Mouse (Mus musculus): ENCODE data around the gene Cisd3. TPM values are rescaled to one million over a fixed set of nuclear protein-coding genes. Genes with fewer than 3 reads are reported as not detected.

The Cisd3 gene
- polyA plus RNA-seq, 1 experiment from 2014 or later: 14.7 TPM

- no peak overlapping the region for H3K4me2 ChIP-seq
- H3K27ac ChIP-seq: no peak overlapping the region
- no peaks in the 10 kb centered on the region for H3K9me3 ChIP-seq (replicated peaks)
- H3K4me3 ChIP-seq: no peak overlapping the region
- H3K27me3 ChIP-seq (replicated peaks): peaks cover 43% of the 10 kb centered on the region
- ATAC-seq: no peak
- H3K36me3 ChIP-seq: peaks cover 14% of the 10 kb centered on the region
- 61% methylated on average over 8 of the region's 9 CpGs for WGBS (ENCODE audit: insufficient replicate concordance)
- H3K4me1 ChIP-seq: peaks cover 59% of the 10 kb centered on the region
- H3K9ac ChIP-seq: no peak overlapping the region
Observed at GRCm38 (mm10) chr11:97695712-97696401, 10.2 kb downstream of the Cisd3 start.

DNA sequence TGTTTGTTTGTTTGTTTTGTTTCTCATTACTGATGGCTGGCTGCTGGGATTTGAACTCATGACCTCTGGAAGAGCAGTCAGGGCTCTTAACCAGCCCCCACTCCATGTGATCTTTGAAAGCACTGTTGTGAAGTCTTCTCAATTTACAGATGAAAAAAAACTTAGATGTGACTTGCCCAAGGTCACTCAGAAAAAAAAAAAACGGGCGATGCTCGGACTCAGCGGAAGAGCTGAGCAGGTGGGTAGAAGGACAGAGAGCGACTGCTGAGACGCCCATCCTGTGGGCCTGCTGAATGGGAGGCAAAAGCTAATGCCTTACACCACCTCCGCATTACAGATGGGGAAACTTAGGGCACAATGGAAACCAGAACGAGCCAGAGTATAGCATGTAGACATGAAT, 11.0 kb downstream of the Cisd3 start:
- no peak overlapping the region for H3K4me3 ChIP-seq
- no peak overlapping the region for H3K9ac ChIP-seq
- 77% methylated on average over 8 of the region's 8 CpGs for WGBS (ENCODE audit: insufficient replicate concordance)
- H3K4me1 ChIP-seq: peaks cover 67% of the 10 kb centered on the region
- H3K36me3 ChIP-seq: peaks cover 6% of the 10 kb centered on the region; the same call in 1 of the 2 replicates
- H3K27me3 ChIP-seq (replicated peaks): peaks cover 51% of the 10 kb centered on the region
- no peak for ATAC-seq
- no peaks in the 10 kb centered on the region for H3K9me3 ChIP-seq (replicated peaks)
- no peak overlapping the region for H3K27ac ChIP-seq
- no peak overlapping the region for H3K4me2 ChIP-seq

DNA sequence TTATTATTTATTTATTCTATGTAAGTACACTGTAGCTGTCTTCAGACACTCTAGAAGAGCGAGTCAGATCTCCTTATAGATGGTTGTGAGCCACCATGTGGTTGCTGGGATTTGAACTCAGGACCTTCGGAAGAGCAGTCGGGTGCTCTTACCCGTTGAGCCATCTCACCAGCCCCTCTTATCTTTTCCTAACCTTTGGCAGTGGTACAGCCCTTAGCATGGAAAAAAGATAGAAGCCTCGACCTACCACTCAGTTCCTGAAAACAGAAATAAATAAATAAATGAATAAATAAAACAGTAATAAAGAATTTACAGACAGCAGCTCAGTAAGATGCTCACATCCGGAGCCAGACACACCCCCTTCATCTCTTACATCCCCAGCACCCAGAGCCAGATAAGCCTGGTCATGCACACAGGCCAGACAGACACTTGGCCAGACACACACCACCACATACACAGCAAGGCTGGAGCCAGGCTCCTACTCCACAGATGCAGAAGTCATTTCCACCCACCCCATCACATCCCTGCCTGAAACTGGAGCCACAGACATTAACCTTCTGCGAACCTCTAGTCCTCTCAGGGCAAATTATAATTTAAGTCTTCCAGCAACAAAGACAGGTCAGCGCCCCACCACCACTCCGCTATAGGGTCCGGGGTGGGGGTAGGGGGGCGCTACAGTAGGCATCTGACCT, 11.7 kb downstream of the Cisd3 start:
- Histone ChIP-seq H3K9me3 (replicated peaks) (no peaks in the 10 kb centered on the region), H3K27me3 (replicated peaks) (peaks cover 56% of the 10 kb centered on the region), H3K4me1 (peaks cover 72% of the 10 kb centered on the region), H3K4me3 (peak overlapping the region; percentile 64; the same call in 1 of the 2 replicates), H3K36me3 (no peaks in the 10 kb centered on the region), H3K9ac (no peak overlapping the region), H3K27ac (no peak overlapping the region), H3K4me2 (peak overlapping the region; percentile 96)
- 62% methylated on average over 11 of the region's 11 CpGs for WGBS (ENCODE audit: insufficient replicate concordance)
- no peak for ATAC-seq

- no peak for ATAC-seq
- Histone ChIP-seq H3K4me3 (peak overlapping the region; percentile 64), H3K9ac (peak overlapping the region; percentile 72), H3K27ac (peak overlapping the region; percentile 51; the same call in 1 of the 2 replicates), H3K36me3 (no peaks in the 10 kb centered on the region), H3K27me3 (replicated peaks) (peaks cover 56% of the 10 kb centered on the region), H3K4me2 (peak overlapping the region; percentile 96), H3K9me3 (replicated peaks) (no peaks in the 10 kb centered on the region), H3K4me1 (peaks cover 72% of the 10 kb centered on the region)
- 18% methylated on average over 14 of the region's 14 CpGs for WGBS (ENCODE audit: insufficient replicate concordance)
Observed at GRCm38 (mm10) chr11:97697891-97698529, 12.4 kb downstream of the Cisd3 start.

DNA sequence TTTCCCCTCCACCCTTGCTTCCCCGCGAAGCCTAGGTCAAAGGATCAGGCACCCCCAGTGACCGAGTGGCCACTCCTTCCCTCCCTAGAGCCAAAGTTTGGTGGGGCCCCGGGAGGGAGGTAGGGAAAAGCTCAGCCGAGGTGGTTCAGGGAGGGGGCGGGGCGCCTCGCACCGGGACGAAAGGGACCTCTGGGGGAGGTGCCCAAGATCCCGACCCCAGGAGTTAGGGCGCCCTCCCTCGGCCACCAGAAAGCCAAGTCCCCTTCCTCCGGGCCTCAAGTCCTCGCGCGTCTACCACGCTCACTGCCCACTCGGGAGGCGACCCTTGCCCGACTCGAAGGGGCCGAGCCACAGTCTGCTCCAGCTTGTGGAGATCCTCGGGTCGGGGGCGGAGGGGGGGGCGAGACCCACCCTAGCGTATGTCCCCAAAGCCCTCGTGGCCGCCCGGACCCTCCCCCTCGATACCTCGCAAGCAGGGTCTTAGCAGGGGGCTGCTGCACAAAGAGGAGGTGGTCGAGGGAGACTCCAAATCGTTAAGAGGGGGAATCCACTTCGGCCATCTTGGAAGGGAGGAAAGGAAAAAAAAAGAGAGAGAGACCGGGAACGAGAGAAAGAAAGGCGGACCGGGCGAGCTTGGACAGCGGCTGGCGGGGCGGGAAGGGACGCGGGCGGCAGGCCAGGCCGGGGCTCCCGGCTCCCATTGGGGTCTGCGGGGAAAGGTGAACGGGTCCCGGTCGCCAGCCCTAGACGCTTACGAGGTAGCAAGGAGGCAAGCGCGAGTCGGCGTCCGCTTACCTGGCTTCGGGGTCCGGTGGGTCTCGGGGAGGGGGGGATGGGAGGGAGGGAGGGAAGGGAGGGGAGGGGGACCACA, 13.3 kb downstream of the Cisd3 start:
- no peaks in the 10 kb centered on the region for H3K36me3 ChIP-seq
- ATAC-seq: no peak
- H3K4me3 ChIP-seq: peak overlapping the region; percentile 64
- H3K9me3 ChIP-seq (replicated peaks): no peaks in the 10 kb centered on the region
- H3K9ac ChIP-seq: peak overlapping the region; percentile 72
- H3K27ac ChIP-seq: peak overlapping the region; percentile 76
- peaks cover 56% of the 10 kb centered on the region for H3K27me3 ChIP-seq (replicated peaks)
- WGBS (ENCODE audit: insufficient replicate concordance): under 1% methylated on average over 63 of the region's 63 CpGs
- H3K4me2 ChIP-seq: peak overlapping the region; percentile 96
- peaks cover 76% of the 10 kb centered on the region for H3K4me1 ChIP-seq

DNA sequence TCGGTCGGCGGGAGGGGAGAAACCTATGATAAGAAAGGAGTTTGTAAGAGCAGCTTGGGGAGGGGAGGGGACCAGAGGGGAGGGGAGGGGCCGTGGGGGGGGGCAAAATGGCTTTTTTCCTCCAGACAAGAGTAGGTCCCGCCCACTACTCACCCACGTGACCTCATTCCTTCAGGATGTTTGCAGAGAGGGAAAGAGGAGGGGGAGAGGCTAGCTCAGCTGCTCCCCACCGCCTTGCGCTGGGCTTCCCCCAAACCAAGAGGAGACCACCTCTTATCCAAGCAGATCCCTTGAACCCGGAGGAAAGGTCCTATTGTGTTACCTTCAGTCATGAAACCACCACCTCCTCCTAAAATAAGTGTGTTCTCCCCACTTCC, 14.0 kb downstream of the Cisd3 start:
- WGBS (ENCODE audit: insufficient replicate concordance): 0% methylated on average over 5 of the region's 9 CpGs
- Histone ChIP-seq H3K4me3 (peak overlapping the region; percentile 64), H3K27me3 (replicated peaks) (peaks cover 56% of the 10 kb centered on the region), H3K4me1 (peaks cover 79% of the 10 kb centered on the region), H3K9me3 (replicated peaks) (no peaks in the 10 kb centered on the region), H3K36me3 (peaks cover 4% of the 10 kb centered on the region; the same call in 1 of the 2 replicates), H3K4me2 (peak overlapping the region; percentile 96), H3K9ac (peak overlapping the region; percentile 72), H3K27ac (peak overlapping the region; percentile 76)
- ATAC-seq: no peak

DNA sequence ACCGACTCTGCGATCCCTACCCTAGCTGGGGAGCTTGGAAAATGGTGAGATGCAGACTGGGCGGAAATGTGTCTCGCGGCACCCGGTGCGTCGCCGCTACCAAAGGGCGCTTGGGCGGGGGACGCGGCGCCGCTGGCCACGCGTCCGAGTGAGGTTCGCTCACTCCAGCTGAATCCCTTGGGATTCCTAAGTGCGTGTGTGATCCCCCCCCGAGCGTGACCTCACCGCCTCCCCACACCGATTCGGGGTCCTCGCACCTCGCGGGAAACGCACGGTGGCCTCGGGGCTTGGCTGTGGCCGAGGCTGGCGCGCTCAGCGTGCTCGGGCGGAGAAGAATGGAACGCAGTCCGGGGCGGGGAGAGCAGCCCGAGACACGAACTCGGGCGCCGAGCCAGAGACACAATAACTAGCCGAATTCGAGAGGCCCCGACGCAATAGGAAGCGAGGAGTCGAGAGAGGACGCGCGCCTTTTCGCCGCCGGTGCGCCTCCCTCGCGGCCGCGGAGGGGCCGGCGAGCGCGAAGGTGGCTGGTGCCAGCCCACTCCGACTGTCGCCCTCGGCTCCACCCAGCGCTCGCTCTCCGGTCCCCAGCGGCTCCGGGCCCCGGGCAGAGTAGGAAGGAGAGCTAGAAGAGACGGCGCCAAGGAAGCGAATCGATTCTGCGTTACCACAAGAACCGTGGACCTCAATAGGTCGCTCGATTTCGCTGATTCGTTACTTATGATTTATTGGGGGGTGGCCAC, 14.5 kb downstream of the Cisd3 start, which contains the start of gene Pcgf2:
Pcgf2 (minus strand) TSS at position 495 of the 743 bp plus-strand sequence.
- peak within 1 kb of the TSS; percentile 96 for H3K4me2 ChIP-seq
- peaks cover 10% of the 10 kb centered on the region; the same call in 1 of the 2 replicates for H3K36me3 ChIP-seq
- H3K27me3 ChIP-seq (replicated peaks): peaks cover 54% of the 10 kb centered on the region
- H3K27ac ChIP-seq: peak within 1 kb of the TSS; percentile 76
- peak within 1 kb of the TSS; percentile 72 for H3K9ac ChIP-seq
- peak within 1 kb of the TSS; percentile 64 for H3K4me3 ChIP-seq
- under 1% methylated on average over 85 of the region's 85 CpGs for WGBS (ENCODE audit: insufficient replicate concordance)
- H3K9me3 ChIP-seq (replicated peaks): no peaks in the 10 kb centered on the region
- H3K4me1 ChIP-seq: peaks cover 79% of the 10 kb centered on the region
- no peak for ATAC-seq

- WGBS (ENCODE audit: insufficient replicate concordance): 18% methylated on average over 30 of the region's 30 CpGs
- H3K9ac ChIP-seq: peak overlapping the region; percentile 72
- no peak for ATAC-seq
Observed at GRCm38 (mm10) chr11:97700746-97701580, 15.3 kb downstream of the Cisd3 start.

GRCm38 (mm10) chr11:97701581-97702392, 16.2 kb downstream of the Cisd3 start:
- Histone ChIP-seq H3K9me3 (replicated peaks) (no peaks in the 10 kb centered on the region), H3K4me2 (peak overlapping the region; percentile 96), H3K36me3 (peaks cover 26% of the 10 kb centered on the region), H3K4me3 (peak overlapping the region; percentile 89), H3K27ac (no peak overlapping the region), H3K9ac (peak overlapping the region; percentile 75; the same call in 1 of the 2 replicates), H3K27me3 (replicated peaks) (peaks cover 48% of the 10 kb centered on the region), H3K4me1 (peaks cover 70% of the 10 kb centered on the region)
- no peak for ATAC-seq
- WGBS (ENCODE audit: insufficient replicate concordance): 35% methylated on average over 15 of the region's 15 CpGs

More at GRCm38 (mm10) chr11:97700746-97701580, 15.3 kb downstream of the Cisd3 start:
- Histone ChIP-seq H3K4me3 (peak overlapping the region; percentile 64), H3K27me3 (replicated peaks) (peaks cover 48% of the 10 kb centered on the region), H3K9me3 (replicated peaks) (no peaks in the 10 kb centered on the region), H3K27ac (peak overlapping the region; percentile 76), H3K4me2 (peak overlapping the region; percentile 96), H3K4me1 (peaks cover 76% of the 10 kb centered on the region), H3K36me3 (peaks cover 18% of the 10 kb centered on the region)

Data from liver, embryonic 12.5 days (tissue).